32 mouse cellular contexts compared by ENCODE assay signal in the genomic region with DNA sequence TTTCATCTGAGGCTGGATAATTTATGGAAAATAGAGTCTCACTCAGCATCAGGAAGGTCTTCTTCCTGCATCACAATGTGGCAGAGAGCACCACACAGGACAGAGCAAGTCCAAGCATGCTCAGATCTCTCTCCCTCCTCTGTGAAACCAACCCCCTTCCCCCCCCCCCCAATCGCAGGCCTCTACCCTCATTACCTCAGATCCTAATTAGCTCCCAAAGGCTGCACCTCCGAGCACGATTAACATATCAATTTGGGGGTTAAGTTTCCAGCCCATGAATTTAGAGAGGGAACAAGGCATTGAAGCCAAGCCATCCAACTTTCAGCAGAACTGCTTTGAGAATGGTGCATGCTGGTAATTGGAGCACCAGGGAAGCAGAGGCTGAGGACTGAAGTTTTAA. TPM values are rescaled to one million over a fixed set of nuclear protein-coding genes. Genes with fewer than 3 reads are reported as not detected.
A peak's percentile ranks its signal among the peaks of the same experiment; 100 is the strongest.
DNase-seq lines count a peak whose midpoint lies in the region; ATAC-seq and TF ChIP-seq lines count a peak whose summit lies in the region.
"Had no signal": no experiment of that assay in that cellular context is flagged by ENCODE, and none has a peak within 500 bp of the region (broad histone marks: within the 10 kb centered on the region; RNA-seq: fewer than 3 reads in every experiment).

No protein-coding gene starts in this region.

- H3K4me1 ChIP-seq in forebrain, embryonic 11.5 days (replicated peaks; ENCODE audit: control insufficient read depth, insufficient read depth, low read length): peaks cover 21% of the 10 kb centered on the region
- peaks cover 35% of the 10 kb centered on the region for H3K4me1 ChIP-seq in forebrain, embryonic 14.5 days (ENCODE audit: control insufficient read depth, insufficient read depth, low read length)
- 0 out of 2 replicates have a peak, but pooled peaks cover 6% of the 10 kb centered on the region for H3K4me1 ChIP-seq in forebrain, postnatal 0 days (ENCODE audit: insufficient read depth)

- TF ChIP-seq CTCF in brain, embryonic 14.5 days (IDR thresholded peaks at IDR 0.05; ENCODE audit: borderline replicate concordance, extremely low read depth, insufficient read depth, insufficient read length): no peak
- no peak for TF ChIP-seq CTCF in forebrain, postnatal 0 days (IDR thresholded peaks at IDR 0.05; ENCODE audit: low read depth)

- H3K4me3 ChIP-seq in forebrain, embryonic 11.5 days (ENCODE audit: low read depth, low read length): no peak overlapping the region
- no peak overlapping the region for H3K4me3 ChIP-seq in forebrain, embryonic 14.5 days (ENCODE audit: low read depth, low read length)
- no peak overlapping the region for H3K4me3 ChIP-seq in forebrain, postnatal 0 days (ENCODE audit: low read depth, low read length)
- H3K4me3 ChIP-seq: embryonic facial prominence, embryonic 12.5 days; embryonic facial prominence, embryonic 15.5 days; heart, embryonic 12.5 days; heart, embryonic 15.5 days; hindbrain, embryonic 10.5 days; hindbrain, embryonic 13.5 days had no signal

- 6% methylated on average over 3 of the region's 3 CpGs for WGBS in forebrain, embryonic 11.5 days
- 8% methylated on average over 3 of the region's 3 CpGs for WGBS in forebrain, embryonic 14.5 days
- 8% methylated on average over 3 of the region's 3 CpGs for WGBS in forebrain, postnatal 0 days

- peak; percentile 96 for DNase-seq in brain, embryonic 14.5 days (ENCODE audit: low read depth)
- DNase-seq in forebrain, embryonic 11.5 days (ENCODE audit: low spot score): peak; percentile 80
- DNase-seq in forebrain, embryonic 14.5 days (ENCODE audit: low spot score): peak; percentile 91
- DNase-seq in forebrain, postnatal 0 days: no peak
- DNase-seq in layer of hippocampus, adult 11-12 months (ENCODE audit: low spot score): no peak
- DNase-seq in adrenal gland, adult 8-10 months: no peak
- DNase-seq in adrenal gland, postnatal 10 days: no peak
- DNase-seq: adrenal gland, postnatal 25 days; B cell, adult 2 months; cerebellum, adult 18-20 months; cerebellum, adult 9-11 months; cerebellum, postnatal 25 days; gastrocnemius, postnatal 14 days; heart, adult 18-20 months; heart, postnatal 10 days; heart, postnatal 36 days; kidney, adult 18-20 months had no signal

- peak overlapping the region; percentile 92; the same call in 1 of the 2 replicates for H3K27ac ChIP-seq in forebrain, embryonic 11.5 days (ENCODE audit: low read depth, low read length)
- H3K27ac ChIP-seq in forebrain, embryonic 14.5 days (ENCODE audit: low read depth, low read length): peak overlapping the region; percentile 58; the same call in 1 of the 2 replicates
- H3K27ac ChIP-seq in forebrain, postnatal 0 days (ENCODE audit: low read depth, low read length): no peak overlapping the region
- H3K27ac ChIP-seq: embryonic facial prominence, embryonic 15.5 days; heart, embryonic 15.5 days had no signal

- H3K9ac ChIP-seq in forebrain, embryonic 11.5 days (ENCODE audit: low read length): no peak overlapping the region
- H3K9ac ChIP-seq in forebrain, embryonic 14.5 days (ENCODE audit: low read length): no peak overlapping the region
- H3K9ac ChIP-seq in forebrain, postnatal 0 days: no peak overlapping the region
- H3K9ac ChIP-seq: embryonic facial prominence, embryonic 12.5 days; embryonic facial prominence, embryonic 15.5 days; heart, embryonic 12.5 days; heart, embryonic 15.5 days; hindbrain, embryonic 13.5 days had no signal

- TF ChIP-seq POLR2A in brain, embryonic 14.5 days (IDR thresholded peaks at IDR 0.05; ENCODE audit: borderline replicate concordance, extremely low read depth, insufficient read depth, insufficient read length, poor library complexity, severe bottlenecking): no peak

- no peaks in the 10 kb centered on the region for H3K27me3 ChIP-seq in forebrain, embryonic 11.5 days (ENCODE audit: control insufficient read depth, insufficient read depth, low read length)
- no peaks in the 10 kb centered on the region for H3K27me3 ChIP-seq in forebrain, embryonic 14.5 days (replicated peaks; ENCODE audit: control insufficient read depth, insufficient read depth, low read length)
- H3K27me3 ChIP-seq in forebrain, postnatal 0 days (ENCODE audit: insufficient read depth, low read length): no peaks in the 10 kb centered on the region
- H3K27me3 ChIP-seq: embryonic facial prominence, embryonic 12.5 days; embryonic facial prominence, embryonic 15.5 days; heart, embryonic 12.5 days; heart, embryonic 15.5 days; hindbrain, embryonic 13.5 days; Patski had no signal

- no peaks in the 10 kb centered on the region for H3K9me3 ChIP-seq in forebrain, embryonic 11.5 days (ENCODE audit: control insufficient read depth, low read length)
- H3K9me3 ChIP-seq in forebrain, embryonic 14.5 days (replicated peaks; ENCODE audit: control insufficient read depth, low read length): no peaks in the 10 kb centered on the region
- H3K9me3 ChIP-seq in forebrain, postnatal 0 days (ENCODE audit: low read length): no peaks in the 10 kb centered on the region
- H3K9me3 ChIP-seq: embryonic facial prominence, embryonic 12.5 days; embryonic facial prominence, embryonic 15.5 days; heart, embryonic 15.5 days; hindbrain, embryonic 10.5 days; hindbrain, embryonic 13.5 days had no signal

- no peaks in the 10 kb centered on the region for H3K36me3 ChIP-seq in forebrain, embryonic 11.5 days (ENCODE audit: control insufficient read depth, insufficient read depth, low read length)
- H3K36me3 ChIP-seq in forebrain, embryonic 14.5 days (ENCODE audit: control insufficient read depth, insufficient read depth, low read length): no peaks in the 10 kb centered on the region
- no peaks in the 10 kb centered on the region for H3K36me3 ChIP-seq in forebrain, postnatal 0 days (ENCODE audit: insufficient read depth)
- H3K36me3 ChIP-seq: embryonic facial prominence, embryonic 12.5 days; embryonic facial prominence, embryonic 15.5 days; G1E; heart, embryonic 12.5 days; heart, embryonic 15.5 days; hindbrain, embryonic 10.5 days; hindbrain, embryonic 13.5 days had no signal

- ATAC-seq in forebrain, embryonic 11.5 days (replicated peaks; ENCODE audit: low FRiP score): peak; percentile 70
- peak; percentile 54 for ATAC-seq in forebrain, embryonic 14.5 days
- peak; percentile 5; the same call in 1 of the 2 replicates for ATAC-seq in forebrain, postnatal 0 days
- ATAC-seq: hindbrain, embryonic 16.5 days; inflammation-experienced regulatory T-cells, adult 6 months; intestine, embryonic 16.5 days; Patski had no signal

- no peak overlapping the region for H3K4me2 ChIP-seq in forebrain, embryonic 11.5 days (ENCODE audit: low read depth, low read length, severe bottlenecking)
- H3K4me2 ChIP-seq in forebrain, embryonic 14.5 days (ENCODE audit: low read length): no peak overlapping the region
- H3K4me2 ChIP-seq in forebrain, postnatal 0 days (ENCODE audit: low read depth): no peak overlapping the region
- H3K4me2 ChIP-seq: heart, embryonic 12.5 days; heart, embryonic 15.5 days; hindbrain, embryonic 13.5 days had no signal

RNA-seq across cellular contexts. Expression of gene Wdr95, which starts 15.8 kb away (rescaled TPM):
- 0.37 and 0.42 TPM in 2 replicates for polyA plus RNA-seq in brain, embryonic 14.5 days (2012; rRNA removed)
- 0.24 and 0.73 TPM in 2 replicates for polyA plus RNA-seq in forebrain, embryonic 11.5 days (2014; fragmentation: Nextera tagmentation; extraction: Ambion mirVana)
- polyA plus RNA-seq in forebrain, embryonic 14.5 days (2014; fragmentation: Nextera tagmentation; extraction: Ambion mirVana): 0.69 and 1.2 TPM in 2 replicates
- 0.15 and 0.38 TPM in 2 replicates for total RNA-seq in forebrain, postnatal 0 days (2014; rRNA removed)
- 0.45 and 0.84 TPM in 2 replicates for polyA plus RNA-seq in forebrain, postnatal 0 days (2015; fragmentation: Nextera tagmentation; extraction: Ambion mirVana)
- total RNA-seq in adrenal gland, adult 8-10 months (2022): under 1 TPM in 1 of 4 experiments, not detected in 3; 0.11 TPM
- total RNA-seq in adrenal gland, postnatal 10 days (2021): under 1 TPM in 1 of 2 experiments, not detected in 1; 0.09 TPM
- total RNA-seq: adrenal gland, adult 18-20 months; adrenal gland, postnatal 25 days; CH12.LX; common myeloid progenitor, adult 5-6 weeks; G1E; gastrocnemius, adult 18-20 months; gastrocnemius, postnatal 14 days; heart, adult 18-20 months; heart, postnatal 10 days; heart, postnatal 36 days had no signal
- polyA plus RNA-seq: G1E; heart, embryonic 15.5 days; intestine, embryonic 16.5 days had no signal

Comparison
In these comparisons a context has a peak if more than half of its experiments do, and no peak if none do; other contexts are left out.
1. DNase-seq: peak in brain, embryonic 14.5 days (single experiment), forebrain, embryonic 11.5 days (single experiment) and forebrain, embryonic 14.5 days (single experiment); none in forebrain, postnatal 0 days (single experiment), layer of hippocampus, adult 11-12 months (single experiment), adrenal gland, adult 8-10 months (single experiment) and adrenal gland, postnatal 10 days (single experiment).
2. ATAC-seq: peak in every context shown above with its lines; median percentile 70 in forebrain, embryonic 11.5 days; 54 in forebrain, embryonic 14.5 days; 5 in forebrain, postnatal 0 days.